In the genomic region with DNA sequence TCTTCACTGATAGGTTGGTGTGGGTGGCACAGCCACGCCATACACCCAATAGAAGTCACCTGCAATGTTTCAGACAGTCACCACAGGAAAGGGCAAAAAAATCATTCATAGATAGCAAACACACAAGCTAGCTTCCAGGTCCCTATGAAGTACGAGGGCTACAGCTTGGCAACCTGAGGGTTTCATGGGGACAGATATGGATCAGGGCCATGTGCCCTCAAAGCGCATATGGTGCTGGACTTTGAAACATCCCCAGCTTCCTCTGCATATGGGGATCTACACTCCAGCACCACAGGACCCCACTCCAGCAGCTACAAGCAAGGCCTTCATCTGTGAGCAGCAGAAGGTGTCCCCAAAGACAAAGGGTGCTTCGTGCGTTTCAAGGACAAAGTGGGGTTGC, we compare ENCODE assay signal across 27 mouse cellular contexts. TPM values are rescaled to one million over a fixed set of nuclear protein-coding genes. Genes with fewer than 3 reads are reported as not detected.
DNase-seq lines count a peak whose midpoint lies in the region; ATAC-seq lines count a peak whose summit lies in the region.
"Had no signal": no experiment of that assay in that cellular context is flagged by ENCODE, and none has a peak within 500 bp of the region (broad histone marks: within the 10 kb centered on the region; RNA-seq: fewer than 3 reads in every experiment).

No protein-coding gene starts in this region.

- peaks cover 12% of the 10 kb centered on the region for H3K36me3 ChIP-seq in forebrain, embryonic 10.5 days (replicated peaks)
- no peaks in the 10 kb centered on the region for H3K36me3 ChIP-seq in forebrain, embryonic 15.5 days
- H3K36me3 ChIP-seq in heart, embryonic 15.5 days, result peaks cover 4% of the 10 kb centered on the region; the same call in 1 of the 2 replicates
- no peaks in the 10 kb centered on the region for H3K36me3 ChIP-seq in midbrain, embryonic 10.5 days
- no peaks in the 10 kb centered on the region for H3K36me3 ChIP-seq in midbrain, embryonic 15.5 days (replicated peaks)
- H3K36me3 ChIP-seq: hindbrain, embryonic 15.5 days; limb, embryonic 13.5 days; liver, embryonic 12.5 days; midbrain, embryonic 12.5 days; neural tube, embryonic 13.5 days had no signal

- H3K9me3 ChIP-seq in forebrain, embryonic 10.5 days, result no peaks in the 10 kb centered on the region
- H3K9me3 ChIP-seq in forebrain, embryonic 15.5 days, result no peaks in the 10 kb centered on the region
- H3K9me3 ChIP-seq in heart, embryonic 15.5 days (replicated peaks), result no peaks in the 10 kb centered on the region
- no peaks in the 10 kb centered on the region for H3K9me3 ChIP-seq in midbrain, embryonic 10.5 days (replicated peaks)
- no peaks in the 10 kb centered on the region for H3K9me3 ChIP-seq in midbrain, embryonic 15.5 days
- H3K9me3 ChIP-seq: embryonic facial prominence, embryonic 13.5 days; hindbrain, embryonic 15.5 days; limb, embryonic 13.5 days; liver, embryonic 12.5 days; neural tube, embryonic 13.5 days had no signal

- no peak for DNase-seq in forebrain, embryonic 10.5 days (ENCODE audit: extremely low spot score, low spot score)
- no peak for DNase-seq in heart, adult 11 months
- DNase-seq in midbrain, embryonic 10.5 days (ENCODE audit: low spot score), result no peak
- DNase-seq in adrenal gland, postnatal 4 days (ENCODE audit: low spot score in 2 of 2), result no peak
- DNase-seq: adrenal gland, postnatal 25 days; B cell, adult 2 months; cerebellum, adult 8-10 months; embryo, embryonic 11 days; forebrain, postnatal 0 days; gastrocnemius, postnatal 25 days; heart, adult 2 months; kidney, adult 2 months; kidney, postnatal 14 days; liver, postnatal 0 days; lung, postnatal 36 days; thymus, postnatal 4 days had no signal

- no peak overlapping the region for H3K4me2 ChIP-seq in forebrain, embryonic 15.5 days (replicated peaks)
- no peak overlapping the region for H3K4me2 ChIP-seq in heart, embryonic 15.5 days
- H3K4me2 ChIP-seq in midbrain, embryonic 15.5 days, result no peak overlapping the region
- H3K4me2 ChIP-seq: embryonic facial prominence, embryonic 13.5 days; hindbrain, embryonic 15.5 days; limb, embryonic 13.5 days; liver, embryonic 12.5 days; midbrain, embryonic 12.5 days; neural tube, embryonic 13.5 days had no signal

- H3K9ac ChIP-seq in forebrain, embryonic 15.5 days (replicated peaks), result no peak overlapping the region
- H3K9ac ChIP-seq in heart, embryonic 15.5 days, result no peak overlapping the region
- H3K9ac ChIP-seq in midbrain, embryonic 15.5 days, result no peak overlapping the region
- H3K9ac ChIP-seq: embryonic facial prominence, embryonic 13.5 days; forebrain, postnatal 0 days; hindbrain, embryonic 15.5 days; limb, embryonic 13.5 days; liver, embryonic 12.5 days; liver, postnatal 0 days; midbrain, embryonic 12.5 days; neural tube, embryonic 13.5 days had no signal

- H3K4me3 ChIP-seq in forebrain, embryonic 10.5 days, result no peak overlapping the region
- no peak overlapping the region for H3K4me3 ChIP-seq in forebrain, embryonic 15.5 days
- no peak overlapping the region for H3K4me3 ChIP-seq in heart, embryonic 15.5 days
- no peak overlapping the region for H3K4me3 ChIP-seq in midbrain, embryonic 10.5 days
- no peak overlapping the region for H3K4me3 ChIP-seq in midbrain, embryonic 15.5 days
- H3K4me3 ChIP-seq: embryonic facial prominence, embryonic 13.5 days; heart, adult 2 months; hindbrain, embryonic 15.5 days; layer of hippocampus, adult 2 months; left cerebral cortex, adult 2 months; limb, embryonic 13.5 days; liver, embryonic 12.5 days; midbrain, embryonic 12.5 days; neural tube, embryonic 13.5 days had no signal

- H3K27me3 ChIP-seq in forebrain, embryonic 10.5 days (ENCODE audit: poor library complexity, severe bottlenecking), result no peaks in the 10 kb centered on the region
- H3K27me3 ChIP-seq in forebrain, embryonic 15.5 days, result no peaks in the 10 kb centered on the region
- no peaks in the 10 kb centered on the region for H3K27me3 ChIP-seq in heart, embryonic 15.5 days
- peaks cover 12% of the 10 kb centered on the region for H3K27me3 ChIP-seq in midbrain, embryonic 10.5 days (ENCODE audit: low read depth, poor library complexity, severe bottlenecking)
- no peaks in the 10 kb centered on the region for H3K27me3 ChIP-seq in midbrain, embryonic 15.5 days (replicated peaks)
- H3K27me3 ChIP-seq: embryonic facial prominence, embryonic 13.5 days; hindbrain, embryonic 15.5 days; limb, embryonic 13.5 days; midbrain, embryonic 12.5 days; neural tube, embryonic 13.5 days had no signal

- H3K27ac ChIP-seq in forebrain, embryonic 10.5 days, result peak overlapping the region; percentile 87
- H3K27ac ChIP-seq in forebrain, embryonic 15.5 days (replicated peaks), result no peak overlapping the region
- 0 out of 2 replicates have a peak overlapping the region, but pooled peaks have one; percentile 22 for H3K27ac ChIP-seq in heart, embryonic 15.5 days
- H3K27ac ChIP-seq in midbrain, embryonic 10.5 days (replicated peaks), result peak overlapping the region; percentile 84; the same call in 1 of the 2 replicates
- no peak overlapping the region for H3K27ac ChIP-seq in midbrain, embryonic 15.5 days
- H3K27ac ChIP-seq: embryonic facial prominence, embryonic 13.5 days; heart, adult 2 months; hindbrain, embryonic 15.5 days; layer of hippocampus, adult 2 months; left cerebral cortex, adult 2 months; limb, embryonic 13.5 days; liver, embryonic 12.5 days; neural tube, embryonic 13.5 days had no signal

- peaks cover 63% of the 10 kb centered on the region for H3K4me1 ChIP-seq in forebrain, embryonic 10.5 days
- H3K4me1 ChIP-seq in forebrain, embryonic 15.5 days, result peaks cover 20% of the 10 kb centered on the region
- peaks cover 68% of the 10 kb centered on the region for H3K4me1 ChIP-seq in heart, embryonic 15.5 days (replicated peaks)
- H3K4me1 ChIP-seq in midbrain, embryonic 10.5 days, result peaks cover 53% of the 10 kb centered on the region
- H3K4me1 ChIP-seq in midbrain, embryonic 15.5 days, result peaks cover 18% of the 10 kb centered on the region

- 88% methylated on average over 5 of the region's 5 CpGs for WGBS in forebrain, embryonic 10.5 days
- whole genome bisulfite sequencing in forebrain, embryonic 15.5 days, result 85% methylated on average over 5 of the region's 5 CpGs
- 82% methylated on average over 5 of the region's 5 CpGs for WGBS in heart, embryonic 15.5 days
- 89% methylated on average over 5 of the region's 5 CpGs for WGBS in midbrain, embryonic 10.5 days
- WGBS in midbrain, embryonic 15.5 days, result 88% methylated on average over 5 of the region's 5 CpGs

- no peak for ATAC-seq in forebrain, embryonic 15.5 days (replicated peaks)
- ATAC-seq in heart, embryonic 15.5 days (replicated peaks; ENCODE audit: insufficient number of reproducible peaks, insufficient read depth, low FRiP score, low read depth), result no peak
- ATAC-seq in midbrain, embryonic 15.5 days (replicated peaks), result no peak
- ATAC-seq: forebrain, postnatal 0 days; liver, embryonic 12.5 days; liver, postnatal 0 days had no signal

RNA-seq across cellular contexts. Expression of a gene that starts 47.2 kb away (rescaled TPM):
- 123 and 129 TPM in 2 replicates for polyA plus RNA-seq in forebrain, embryonic 10.5 days (2016; fragmentation: Nextera tagmentation; extraction: Ambion mirVana)
- 61.4 and 67.6 TPM in 2 replicates for polyA plus RNA-seq in forebrain, embryonic 15.5 days (2015; fragmentation: Nextera tagmentation; extraction: Ambion mirVana)
- 191 and 245 TPM in 2 replicates for polyA plus RNA-seq in heart, embryonic 15.5 days (2015; fragmentation: Nextera tagmentation; extraction: Ambion mirVana)
- 113 and 146 TPM in 2 replicates for polyA plus RNA-seq in midbrain, embryonic 10.5 days (2016; fragmentation: Nextera tagmentation; extraction: Ambion mirVana)
- 90.6 and 102 TPM in 2 replicates for polyA plus RNA-seq in midbrain, embryonic 15.5 days (2015; fragmentation: Nextera tagmentation; extraction: Ambion mirVana)
- total RNA-seq in adrenal gland, postnatal 4 days (2021), result 100 to 1,000 TPM; 580 to 619 TPM

RNA-seq across cellular contexts. Expression of a gene that starts 47.2 kb away (rescaled TPM):
- 47.1 and 49.4 TPM in 2 replicates for polyA plus RNA-seq in forebrain, embryonic 10.5 days (2016; fragmentation: Nextera tagmentation; extraction: Ambion mirVana)
- 28.7 and 32.4 TPM in 2 replicates for polyA plus RNA-seq in forebrain, embryonic 15.5 days (2015; fragmentation: Nextera tagmentation; extraction: Ambion mirVana)
- 89.8 and 106 TPM in 2 replicates for polyA plus RNA-seq in heart, embryonic 15.5 days (2015; fragmentation: Nextera tagmentation; extraction: Ambion mirVana)
- 43.7 and 53.1 TPM in 2 replicates for polyA plus RNA-seq in midbrain, embryonic 10.5 days (2016; fragmentation: Nextera tagmentation; extraction: Ambion mirVana)
- polyA plus RNA-seq in midbrain, embryonic 15.5 days (2015; fragmentation: Nextera tagmentation; extraction: Ambion mirVana), result 43.7 and 47.5 TPM in 2 replicates
- 100 to 1,000 TPM; 299 to 331 TPM for total RNA-seq in adrenal gland, postnatal 4 days (2021)

Comparison
In these comparisons a context has a peak if more than half of its experiments do, and no peak if none do; other contexts are left out.
1. H3K27ac ChIP-seq: peak in forebrain, embryonic 10.5 days (single experiment), heart, embryonic 15.5 days (single experiment) and midbrain, embryonic 10.5 days (single experiment); none in forebrain, embryonic 15.5 days (single experiment) and midbrain, embryonic 15.5 days (single experiment).